Mouse (Mus musculus): ENCODE data around the gene Clec1a. TPM values are rescaled to one million over a fixed set of nuclear protein-coding genes. Genes with fewer than 3 reads are reported as not detected.

Gene Clec1a
- polyA plus RNA-seq, 1 experiment from 2014 or later = 1.7 TPM

GRCm38 (mm10) chr6:129434239-129434638 lies 17.6 kb downstream of the Clec1a start:
- Histone ChIP-seq H3K4me1 (replicated peaks) (no peaks in the 10 kb centered on the region), H3K27me3 (no peaks in the 10 kb centered on the region), H3K36me3 (no peaks in the 10 kb centered on the region), H3K4me2 (replicated peaks) (no peak overlapping the region), H3K9me3 (no peaks in the 10 kb centered on the region), H3K9ac (replicated peaks) (no peak overlapping the region), H3K4me3 (replicated peaks) (no peak overlapping the region), H3K27ac (no peak overlapping the region)
- ATAC-seq = no peak
- WGBS = 56% methylated on average over 5 of the region's 5 CpGs

GRCm38 (mm10) chr6:129427281-129427680 lies 24.5 kb downstream of the Clec1a start:
- Histone ChIP-seq H3K27ac (no peak overlapping the region), H3K36me3 (no peaks in the 10 kb centered on the region), H3K27me3 (no peaks in the 10 kb centered on the region), H3K4me1 (replicated peaks) (0 out of 2 replicates have a peak, but pooled peaks cover 5% of the 10 kb centered on the region), H3K4me3 (replicated peaks) (no peak overlapping the region), H3K9ac (replicated peaks) (no peak overlapping the region), H3K9me3 (no peaks in the 10 kb centered on the region), H3K4me2 (replicated peaks) (no peak overlapping the region)
- 89% methylated on average over 4 of the region's 4 CpGs for WGBS
- no peak for ATAC-seq

GRCm38 (mm10) chr6:129425812-129426211 lies 26.0 kb downstream of the Clec1a start:
- no peak overlapping the region for H3K4me3 ChIP-seq (replicated peaks)
- no peak overlapping the region for H3K9ac ChIP-seq (replicated peaks)
- H3K27ac ChIP-seq = no peak overlapping the region
- no peaks in the 10 kb centered on the region for H3K9me3 ChIP-seq
- no peaks in the 10 kb centered on the region for H3K36me3 ChIP-seq
- WGBS = 47% methylated on average over 5 of the region's 5 CpGs
- ATAC-seq = no peak
- H3K27me3 ChIP-seq = no peaks in the 10 kb centered on the region
- 0 out of 2 replicates have a peak, but pooled peaks cover 5% of the 10 kb centered on the region for H3K4me1 ChIP-seq (replicated peaks)
- H3K4me2 ChIP-seq (replicated peaks) = no peak overlapping the region

GRCm38 (mm10) chr6:129425217-129425616 lies 26.6 kb downstream of the Clec1a start:
- Histone ChIP-seq H3K9ac (replicated peaks) (no peak overlapping the region), H3K36me3 (no peaks in the 10 kb centered on the region), H3K4me2 (replicated peaks) (no peak overlapping the region), H3K27ac (no peak overlapping the region), H3K9me3 (no peaks in the 10 kb centered on the region), H3K27me3 (no peaks in the 10 kb centered on the region), H3K4me3 (replicated peaks) (no peak overlapping the region), H3K4me1 (replicated peaks) (0 out of 2 replicates have a peak, but pooled peaks cover 5% of the 10 kb centered on the region)
- WGBS = 83% methylated on average over 5 of the region's 5 CpGs
- ATAC-seq = no peak

GRCm38 (mm10) chr6:129423734-129424072 lies 28.1 kb downstream of the Clec1a start:
- Histone ChIP-seq H3K36me3 (no peaks in the 10 kb centered on the region), H3K27ac (no peak overlapping the region), H3K4me2 (replicated peaks) (no peak overlapping the region), H3K4me1 (replicated peaks) (0 out of 2 replicates have a peak, but pooled peaks cover 5% of the 10 kb centered on the region), H3K9me3 (no peaks in the 10 kb centered on the region), H3K27me3 (no peaks in the 10 kb centered on the region), H3K9ac (replicated peaks) (no peak overlapping the region), H3K4me3 (replicated peaks) (no peak overlapping the region)
- 21% methylated on average over 1 of the region's 1 CpGs for WGBS
- ATAC-seq = peak; percentile 95

- Histone ChIP-seq H3K4me2 (replicated peaks) (no peak overlapping the region), H3K9ac (replicated peaks) (no peak overlapping the region), H3K36me3 (no peaks in the 10 kb centered on the region), H3K9me3 (no peaks in the 10 kb centered on the region), H3K4me1 (replicated peaks) (0 out of 2 replicates have a peak, but pooled peaks cover 5% of the 10 kb centered on the region), H3K27me3 (no peaks in the 10 kb centered on the region), H3K4me3 (replicated peaks) (no peak overlapping the region), H3K27ac (no peak overlapping the region)
- WGBS = 72% methylated on average over 4 of the region's 4 CpGs
- ATAC-seq = peak; percentile 53; the same call in 1 of the 2 replicates
Measured at GRCm38 (mm10) chr6:129423040-129423733, 28.6 kb downstream of the Clec1a start.

GRCm38 (mm10) chr6:129422311-129422710 lies 29.5 kb downstream of the Clec1a start:
- no peak overlapping the region for H3K4me3 ChIP-seq (replicated peaks)
- WGBS = 85% methylated on average over 3 of the region's 3 CpGs
- no peak overlapping the region for H3K27ac ChIP-seq
- no peak overlapping the region for H3K9ac ChIP-seq (replicated peaks)
- no peaks in the 10 kb centered on the region for H3K27me3 ChIP-seq
- no peaks in the 10 kb centered on the region for H3K9me3 ChIP-seq
- H3K4me1 ChIP-seq (replicated peaks) = 0 out of 2 replicates have a peak, but pooled peaks cover 5% of the 10 kb centered on the region
- no peak overlapping the region for H3K4me2 ChIP-seq (replicated peaks)
- ATAC-seq = no peak
- no peaks in the 10 kb centered on the region for H3K36me3 ChIP-seq

- Histone ChIP-seq H3K4me2 (replicated peaks) (no peak overlapping the region), H3K4me3 (replicated peaks) (no peak overlapping the region), H3K9me3 (no peaks in the 10 kb centered on the region), H3K36me3 (no peaks in the 10 kb centered on the region), H3K9ac (replicated peaks) (no peak overlapping the region), H3K4me1 (replicated peaks) (no peaks in the 10 kb centered on the region), H3K27ac (no peak overlapping the region), H3K27me3 (no peaks in the 10 kb centered on the region)
- WGBS = 80% methylated on average over 1 of the region's 1 CpGs
- ATAC-seq = peak; percentile 48; the same call in 1 of the 2 replicates
Measured at GRCm38 (mm10) chr6:129414177-129414576, 37.6 kb downstream of the Clec1a start.

GRCm38 (mm10) chr6:129408562-129408961 lies 43.2 kb downstream of the Clec1a start, which contains the start of gene Clec9a:
Clec9a (plus strand) TSS chr6:129408862.
- Histone ChIP-seq H3K36me3 (no peaks in the 10 kb centered on the region), H3K4me2 (replicated peaks) (no peak within 1 kb of the TSS), H3K27ac (no peak within 1 kb of the TSS), H3K9ac (replicated peaks) (no peak within 1 kb of the TSS), H3K4me3 (replicated peaks) (no peak within 1 kb of the TSS), H3K27me3 (no peaks in the 10 kb centered on the region), H3K4me1 (replicated peaks) (no peaks in the 10 kb centered on the region), H3K9me3 (no peaks in the 10 kb centered on the region)
- no peak for ATAC-seq
- WGBS = 89% methylated on average over 2 of the region's 2 CpGs

- no peak overlapping the region for H3K9ac ChIP-seq (replicated peaks)
- no peaks in the 10 kb centered on the region for H3K36me3 ChIP-seq
- no peak overlapping the region for H3K27ac ChIP-seq
- H3K4me2 ChIP-seq (replicated peaks) = no peak overlapping the region
- ATAC-seq = no peak
- 79% methylated on average over 2 of the region's 2 CpGs for WGBS
- H3K4me3 ChIP-seq (replicated peaks) = no peak overlapping the region
- H3K9me3 ChIP-seq = no peaks in the 10 kb centered on the region
- no peaks in the 10 kb centered on the region for H3K27me3 ChIP-seq
- no peaks in the 10 kb centered on the region for H3K4me1 ChIP-seq (replicated peaks)
Measured at GRCm38 (mm10) chr6:129407324-129407723, 44.5 kb downstream of the Clec1a start.

GRCm38 (mm10) chr6:129405999-129406398 lies 45.8 kb downstream of the Clec1a start:
- H3K27ac ChIP-seq = no peak overlapping the region
- no peak for ATAC-seq

GRCm38 (mm10) chr6:129403391-129403790 lies 48.4 kb downstream of the Clec1a start:
- no peaks in the 10 kb centered on the region for H3K4me1 ChIP-seq (replicated peaks)
- no peaks in the 10 kb centered on the region for H3K9me3 ChIP-seq
- H3K27me3 ChIP-seq = no peaks in the 10 kb centered on the region
- H3K36me3 ChIP-seq = no peaks in the 10 kb centered on the region
- H3K4me2 ChIP-seq (replicated peaks) = no peak overlapping the region
- 49% methylated on average over 6 of the region's 6 CpGs for WGBS
- no peak overlapping the region for H3K27ac ChIP-seq
- no peak for ATAC-seq
- no peak overlapping the region for H3K9ac ChIP-seq (replicated peaks)
- no peak overlapping the region for H3K4me3 ChIP-seq (replicated peaks)

More at GRCm38 (mm10) chr6:129405999-129406398, 45.8 kb downstream of the Clec1a start:
- no peak overlapping the region for H3K4me3 ChIP-seq (replicated peaks)
- H3K4me1 ChIP-seq (replicated peaks) = no peaks in the 10 kb centered on the region
- no peak overlapping the region for H3K4me2 ChIP-seq (replicated peaks)
- H3K27me3 ChIP-seq = no peaks in the 10 kb centered on the region
- H3K36me3 ChIP-seq = no peaks in the 10 kb centered on the region
- no peaks in the 10 kb centered on the region for H3K9me3 ChIP-seq
- H3K9ac ChIP-seq (replicated peaks) = no peak overlapping the region

- Histone ChIP-seq H3K36me3 (no peaks in the 10 kb centered on the region), H3K27ac (no peak overlapping the region), H3K4me1 (replicated peaks) (no peaks in the 10 kb centered on the region), H3K4me3 (replicated peaks) (no peak overlapping the region), H3K9me3 (no peaks in the 10 kb centered on the region), H3K4me2 (replicated peaks) (no peak overlapping the region), H3K9ac (replicated peaks) (no peak overlapping the region), H3K27me3 (no peaks in the 10 kb centered on the region)
- 95% methylated on average over 2 of the region's 2 CpGs for WGBS
- no peak for ATAC-seq
Measured at GRCm38 (mm10) chr6:129402404-129402803, 49.4 kb downstream of the Clec1a start.
